Mouse (Mus musculus): Measurements from ENCODE around the gene Lasp1. TPM values are rescaled to one million over a fixed set of nuclear protein-coding genes. Genes with fewer than 3 reads are reported as not detected.
"Not testable (repeated sequence)": the region's sequence is repeated elsewhere in the genome, so short reads cannot be mapped to it uniquely, and the experiment has no call there.

The Lasp1 gene
- polyA plus RNA-seq, 1 experiment from 2014 or later, result 62.6 TPM

DNA sequence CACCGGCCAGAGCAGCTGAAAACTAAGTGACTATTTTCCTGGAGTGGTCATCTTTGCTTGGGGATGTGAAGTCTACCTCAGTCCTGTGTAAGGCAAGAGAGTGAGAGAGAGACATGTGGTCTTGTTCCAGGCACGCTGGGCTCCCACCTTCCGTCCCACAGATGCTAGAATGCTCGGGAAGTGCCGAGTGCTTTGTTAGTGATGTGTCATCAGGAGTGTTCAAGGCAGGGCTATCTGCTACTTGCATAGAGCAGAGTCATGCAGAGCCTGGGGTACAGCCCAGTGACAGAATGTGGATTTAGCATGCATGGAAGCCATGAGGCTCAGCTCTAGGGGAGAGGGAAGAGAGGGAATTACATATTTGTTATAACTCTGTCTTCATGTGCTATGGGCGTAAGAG, 28.9 kb downstream of the Lasp1 start:
- Histone ChIP-seq H3K36me3 (replicated peaks; ENCODE audit: control insufficient read depth, insufficient read depth, low read depth, low read length) (no peaks in the 10 kb centered on the region; the same call in 1 of the 2 replicates), H3K4me1 (ENCODE audit: control insufficient read depth, insufficient read depth, low read length) (no peaks in the 10 kb centered on the region), H3K4me2 (ENCODE audit: low read depth, low read length) (no peak overlapping the region), H3K9me3 (replicated peaks; ENCODE audit: control insufficient read depth, low read length) (no peaks in the 10 kb centered on the region), H3K27me3 (ENCODE audit: control insufficient read depth, insufficient read depth, low read length) (no peaks in the 10 kb centered on the region), H3K4me3 (ENCODE audit: low read depth, low read length) (no peak overlapping the region), H3K9ac (replicated peaks; ENCODE audit: low read length) (no peak overlapping the region), H3K27ac (replicated peaks; ENCODE audit: low read depth, low read length) (no peak overlapping the region)
- ATAC-seq (replicated peaks; ENCODE audit: insufficient number of reproducible peaks, low FRiP score, low TSS enrichment, low read depth) (no peak), DNase-seq (ENCODE audit: low spot score) (no peak)
- WGBS, result 87% methylated on average over 6 of the region's 6 CpGs

- Histone ChIP-seq H3K9me3 (replicated peaks; ENCODE audit: control insufficient read depth, low read length) (no peaks in the 10 kb centered on the region), H3K9ac (replicated peaks; ENCODE audit: low read length) (no peak overlapping the region), H3K27me3 (ENCODE audit: control insufficient read depth, insufficient read depth, low read length) (no peaks in the 10 kb centered on the region), H3K27ac (replicated peaks; ENCODE audit: low read depth, low read length) (no peak overlapping the region), H3K36me3 (replicated peaks; ENCODE audit: control insufficient read depth, insufficient read depth, low read depth, low read length) (no peaks in the 10 kb centered on the region; the same call in none of the 2 replicates), H3K4me1 (ENCODE audit: control insufficient read depth, insufficient read depth, low read length) (no peaks in the 10 kb centered on the region), H3K4me3 (ENCODE audit: low read depth, low read length) (no peak overlapping the region), H3K4me2 (ENCODE audit: low read depth, low read length) (no peak overlapping the region)
- no peak for DNase-seq (ENCODE audit: low spot score)
- 90% methylated on average over 7 of the region's 7 CpGs for WGBS
- ATAC-seq (replicated peaks; ENCODE audit: insufficient number of reproducible peaks, low FRiP score, low TSS enrichment, low read depth), result no peak
These were observed 30.6 kb downstream of the Lasp1 start for GRCm38 (mm10) chr11:97829365-97829764.

- Histone ChIP-seq H3K9me3 (replicated peaks; ENCODE audit: control insufficient read depth, low read length) (no peaks in the 10 kb centered on the region), H3K9ac (replicated peaks; ENCODE audit: low read length) (no peak overlapping the region), H3K27ac (replicated peaks; ENCODE audit: low read depth, low read length) (no peak overlapping the region), H3K4me1 (ENCODE audit: control insufficient read depth, insufficient read depth, low read length) (no peaks in the 10 kb centered on the region), H3K36me3 (replicated peaks; ENCODE audit: control insufficient read depth, insufficient read depth, low read depth, low read length) (no peaks in the 10 kb centered on the region; the same call in none of the 2 replicates), H3K4me2 (ENCODE audit: low read depth, low read length) (no peak overlapping the region), H3K27me3 (ENCODE audit: control insufficient read depth, insufficient read depth, low read length) (no peaks in the 10 kb centered on the region), H3K4me3 (ENCODE audit: low read depth, low read length) (no peak overlapping the region)
- no peak for ATAC-seq (replicated peaks; ENCODE audit: insufficient number of reproducible peaks, low FRiP score, low TSS enrichment, low read depth)
- DNase-seq (ENCODE audit: low spot score), result no peak
- WGBS, result 79% methylated on average over 12 of the region's 12 CpGs
These were observed 31.2 kb downstream of the Lasp1 start for GRCm38 (mm10) chr11:97829913-97830476.

- ATAC-seq (replicated peaks; ENCODE audit: insufficient number of reproducible peaks, low FRiP score, low TSS enrichment, low read depth), result no peak
- Histone ChIP-seq H3K4me3 (ENCODE audit: low read depth, low read length) (no peak overlapping the region), H3K27me3 (ENCODE audit: control insufficient read depth, insufficient read depth, low read length) (no peaks in the 10 kb centered on the region), H3K9ac (replicated peaks; ENCODE audit: low read length) (no peak overlapping the region), H3K36me3 (replicated peaks; ENCODE audit: control insufficient read depth, insufficient read depth, low read depth, low read length) (no peaks in the 10 kb centered on the region; the same call in none of the 2 replicates), H3K4me2 (ENCODE audit: low read depth, low read length) (no peak overlapping the region), H3K9me3 (replicated peaks; ENCODE audit: control insufficient read depth, low read length) (no peaks in the 10 kb centered on the region), H3K27ac (replicated peaks; ENCODE audit: low read depth, low read length) (no peak overlapping the region), H3K4me1 (ENCODE audit: control insufficient read depth, insufficient read depth, low read length) (no peaks in the 10 kb centered on the region)
- no peak for DNase-seq (ENCODE audit: low spot score)
- 81% methylated on average over 6 of the region's 6 CpGs for WGBS
These were observed 31.7 kb downstream of the Lasp1 start for GRCm38 (mm10) chr11:97830501-97830900.

DNA sequence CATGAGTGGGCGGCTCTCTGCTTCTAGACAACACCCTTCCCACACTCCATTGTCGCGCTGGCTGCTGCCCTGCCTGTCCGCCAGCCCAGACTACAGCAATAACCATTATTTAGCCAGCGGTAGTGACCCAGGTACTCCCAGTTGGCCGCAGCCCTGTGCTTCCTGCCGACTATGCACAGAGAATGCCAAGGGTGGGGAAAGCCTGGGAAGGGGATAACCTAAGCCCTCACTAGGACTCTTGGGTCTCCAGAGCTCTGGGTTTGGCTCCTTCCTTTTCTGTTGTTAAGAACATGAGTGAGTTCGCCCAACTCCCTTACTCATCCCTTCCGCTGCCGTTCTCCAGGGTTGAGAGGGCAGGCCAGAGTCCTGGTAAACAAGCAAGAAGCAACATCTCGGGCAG, 33.2 kb downstream of the Lasp1 start:
- Histone ChIP-seq H3K27ac (replicated peaks; ENCODE audit: low read depth, low read length) (no peak overlapping the region), H3K9ac (replicated peaks; ENCODE audit: low read length) (no peak overlapping the region), H3K36me3 (replicated peaks; ENCODE audit: control insufficient read depth, insufficient read depth, low read depth, low read length) (peaks cover 2% of the 10 kb centered on the region), H3K9me3 (replicated peaks; ENCODE audit: control insufficient read depth, low read length) (no peaks in the 10 kb centered on the region), H3K27me3 (ENCODE audit: control insufficient read depth, insufficient read depth, low read length) (no peaks in the 10 kb centered on the region), H3K4me2 (ENCODE audit: low read depth, low read length) (no peak overlapping the region), H3K4me1 (ENCODE audit: control insufficient read depth, insufficient read depth, low read length) (no peaks in the 10 kb centered on the region), H3K4me3 (ENCODE audit: low read depth, low read length) (no peak overlapping the region)
- DNase-seq (ENCODE audit: low spot score), result no peak
- ATAC-seq (replicated peaks; ENCODE audit: insufficient number of reproducible peaks, low FRiP score, low TSS enrichment, low read depth), result no peak
- 91% methylated on average over 11 of the region's 11 CpGs for WGBS

DNA sequence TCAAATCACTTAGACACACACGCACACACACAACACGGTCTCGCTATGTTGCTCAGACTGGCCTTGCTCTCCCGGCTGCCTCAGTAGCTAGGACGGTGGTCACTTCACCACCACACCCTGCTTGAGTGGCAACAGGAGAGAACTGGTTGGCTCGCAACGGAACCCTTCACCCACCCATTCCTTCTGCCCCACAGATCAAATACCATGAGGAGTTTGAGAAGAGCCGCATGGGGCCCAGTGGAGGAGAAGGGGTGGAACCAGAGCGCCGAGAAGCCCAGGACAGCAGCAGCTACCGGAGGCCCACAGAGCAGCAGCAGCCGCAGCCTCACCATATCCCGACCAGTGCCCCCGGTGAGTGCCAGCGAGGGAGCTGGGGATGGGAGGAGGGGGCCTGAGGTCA, 34.6 kb downstream of the Lasp1 start:
- H3K4me3 ChIP-seq (ENCODE audit: low read depth, low read length), result no peak overlapping the region
- peaks cover 2% of the 10 kb centered on the region for H3K36me3 ChIP-seq (replicated peaks; ENCODE audit: control insufficient read depth, insufficient read depth, low read depth, low read length)
- H3K4me2 ChIP-seq (ENCODE audit: low read depth, low read length), result no peak overlapping the region
- 84% methylated on average over 15 of the region's 15 CpGs for WGBS
- H3K4me1 ChIP-seq (ENCODE audit: control insufficient read depth, insufficient read depth, low read length), result no peaks in the 10 kb centered on the region
- ATAC-seq (replicated peaks; ENCODE audit: insufficient number of reproducible peaks, low FRiP score, low TSS enrichment, low read depth) (no peak), DNase-seq (ENCODE audit: low spot score) (no peak)
- H3K9me3 ChIP-seq (replicated peaks; ENCODE audit: control insufficient read depth, low read length), result no peaks in the 10 kb centered on the region
- no peak overlapping the region for H3K9ac ChIP-seq (replicated peaks; ENCODE audit: low read length)
- no peak overlapping the region for H3K27ac ChIP-seq (replicated peaks; ENCODE audit: low read depth, low read length)
- no peaks in the 10 kb centered on the region for H3K27me3 ChIP-seq (ENCODE audit: control insufficient read depth, insufficient read depth, low read length)

GRCm38 (mm10) chr11:97836541-97836940, 37.7 kb downstream of the Lasp1 start:
- H3K4me3 ChIP-seq (ENCODE audit: low read depth, low read length), result no peak overlapping the region
- no peak overlapping the region for H3K4me2 ChIP-seq (ENCODE audit: low read depth, low read length)
- DNase-seq (ENCODE audit: low spot score), result no peak
- no peaks in the 10 kb centered on the region for H3K4me1 ChIP-seq (ENCODE audit: control insufficient read depth, insufficient read depth, low read length)
- WGBS, result 56% methylated on average over 8 of the region's 8 CpGs
- H3K9me3 ChIP-seq (replicated peaks; ENCODE audit: control insufficient read depth, low read length), result no peaks in the 10 kb centered on the region
- H3K9ac ChIP-seq (replicated peaks; ENCODE audit: low read length), result no peak overlapping the region
- ATAC-seq (replicated peaks; ENCODE audit: insufficient number of reproducible peaks, low FRiP score, low TSS enrichment, low read depth), result no peak
- H3K27me3 ChIP-seq (ENCODE audit: control insufficient read depth, insufficient read depth, low read length), result no peaks in the 10 kb centered on the region
- H3K27ac ChIP-seq (replicated peaks; ENCODE audit: low read depth, low read length), result no peak overlapping the region
- peaks cover 2% of the 10 kb centered on the region; the same call in 1 of the 2 replicates for H3K36me3 ChIP-seq (replicated peaks; ENCODE audit: control insufficient read depth, insufficient read depth, low read depth, low read length)

- H3K36me3 ChIP-seq (replicated peaks; ENCODE audit: control insufficient read depth, insufficient read depth, low read depth, low read length); H3K4me3 ChIP-seq (ENCODE audit: low read depth, low read length); H3K9me3 ChIP-seq (replicated peaks; ENCODE audit: control insufficient read depth, low read length); H3K27me3 ChIP-seq (ENCODE audit: control insufficient read depth, insufficient read depth, low read length); H3K4me1 ChIP-seq (ENCODE audit: control insufficient read depth, insufficient read depth, low read length); H3K4me2 ChIP-seq (ENCODE audit: low read depth, low read length); H3K9ac ChIP-seq (replicated peaks; ENCODE audit: low read length); DNase-seq (ENCODE audit: low spot score); ATAC-seq (replicated peaks; ENCODE audit: insufficient number of reproducible peaks, low FRiP score, low TSS enrichment, low read depth); H3K27ac ChIP-seq (replicated peaks; ENCODE audit: low read depth, low read length): not testable (repeated sequence)
- WGBS, result 88% methylated on average over 9 of the region's 9 CpGs
These were observed 38.3 kb downstream of the Lasp1 start for GRCm38 (mm10) chr11:97837051-97837450.

All from embryonic facial prominence, embryonic 11.5 days (tissue).